ENCODE assay signal across 20 mouse cellular contexts in genomic region chr11:61571225-61571624, GRCm38 (mm10). TPM values are rescaled to one million over a fixed set of nuclear protein-coding genes. Genes with fewer than 3 reads are reported as not detected.
A peak's percentile ranks its signal among the peaks of the same experiment; 100 is the strongest.
DNase-seq lines count a peak whose midpoint lies in the region; ATAC-seq and TF ChIP-seq lines count a peak whose summit lies in the region.
"Had no signal": no experiment of that assay in that cellular context is flagged by ENCODE, and none has a peak within 500 bp of the region (broad histone marks: within the 10 kb centered on the region; RNA-seq: fewer than 3 reads in every experiment).

No protein-coding gene starts in this region.

- no peak for TF ChIP-seq POLR2A in ES-Bruce4 (IDR thresholded peaks at IDR 0.05; ENCODE audit: insufficient read depth, low read length)

- 0 out of 2 replicates have a peak, but pooled peaks cover 9% of the 10 kb centered on the region for H3K4me1 ChIP-seq in embryonic facial prominence, embryonic 15.5 days
- no peaks in the 10 kb centered on the region for H3K4me1 ChIP-seq in embryonic facial prominence, embryonic 10.5 days
- H3K4me1 ChIP-seq in midbrain, embryonic 11.5 days (ENCODE audit: control insufficient read depth, insufficient read depth, low read length), result no peaks in the 10 kb centered on the region
- peaks cover 8% of the 10 kb centered on the region; the same call in 1 of the 2 replicates for H3K4me1 ChIP-seq in midbrain, embryonic 14.5 days (ENCODE audit: control insufficient read depth, insufficient read depth, low read length)
- H3K4me1 ChIP-seq in ES-Bruce4 (ENCODE audit: control insufficient read depth, insufficient read depth, low read length), result no peaks in the 10 kb centered on the region
- peaks cover 2% of the 10 kb centered on the region; the same call in 1 of the 2 replicates for H3K4me1 ChIP-seq in limb, embryonic 15.5 days
- H3K4me1 ChIP-seq in heart, embryonic 11.5 days (ENCODE audit: control insufficient read depth, insufficient read depth, low read length), result 0 out of 2 replicates have a peak, but pooled peaks cover 2% of the 10 kb centered on the region

- H3K9me3 ChIP-seq in embryonic facial prominence, embryonic 15.5 days (replicated peaks), result no peaks in the 10 kb centered on the region
- H3K9me3 ChIP-seq in embryonic facial prominence, embryonic 10.5 days, result no peaks in the 10 kb centered on the region
- H3K9me3 ChIP-seq in midbrain, embryonic 11.5 days (ENCODE audit: control insufficient read depth, low read length), result no peaks in the 10 kb centered on the region
- H3K9me3 ChIP-seq in midbrain, embryonic 14.5 days (ENCODE audit: control insufficient read depth, low read length), result no peaks in the 10 kb centered on the region
- no peaks in the 10 kb centered on the region for H3K9me3 ChIP-seq in ES-Bruce4 (replicated peaks; ENCODE audit: control insufficient read depth, insufficient read depth, low read length, poor library complexity, severe bottlenecking)
- H3K9me3 ChIP-seq in limb, embryonic 15.5 days, result no peaks in the 10 kb centered on the region
- no peaks in the 10 kb centered on the region for H3K9me3 ChIP-seq in heart, embryonic 11.5 days (replicated peaks; ENCODE audit: control insufficient read depth, low read length)
- H3K9me3 ChIP-seq: forebrain, embryonic 12.5 days; hindbrain, embryonic 12.5 days had no signal

- H3K4me2 ChIP-seq in embryonic facial prominence, embryonic 15.5 days (replicated peaks), result no peak overlapping the region
- no peak overlapping the region for H3K4me2 ChIP-seq in midbrain, embryonic 11.5 days
- H3K4me2 ChIP-seq in midbrain, embryonic 14.5 days (ENCODE audit: low read length), result no peak overlapping the region
- H3K4me2 ChIP-seq in limb, embryonic 15.5 days, result no peak overlapping the region
- H3K4me2 ChIP-seq in heart, embryonic 11.5 days, result no peak overlapping the region
- H3K4me2 ChIP-seq: forebrain, embryonic 12.5 days; hindbrain, embryonic 12.5 days had no signal

- H3K27ac ChIP-seq in embryonic facial prominence, embryonic 15.5 days (replicated peaks), result peak overlapping the region; percentile 39; the same call in 1 of the 2 replicates
- H3K27ac ChIP-seq in embryonic facial prominence, embryonic 10.5 days (replicated peaks), result no peak overlapping the region
- H3K27ac ChIP-seq in midbrain, embryonic 11.5 days (ENCODE audit: low read depth, low read length), result no peak overlapping the region
- H3K27ac ChIP-seq in midbrain, embryonic 14.5 days (replicated peaks; ENCODE audit: low read depth, low read length), result no peak overlapping the region
- H3K27ac ChIP-seq in ES-Bruce4 (ENCODE audit: insufficient read depth, low read length), result no peak overlapping the region
- peak overlapping the region; percentile 30; the same call in 1 of the 2 replicates for H3K27ac ChIP-seq in limb, embryonic 15.5 days
- H3K27ac ChIP-seq in heart, embryonic 11.5 days (ENCODE audit: low read depth, low read length), result no peak overlapping the region
- H3K27ac ChIP-seq: forebrain, embryonic 12.5 days; hindbrain, embryonic 12.5 days had no signal

- ATAC-seq in embryonic facial prominence, embryonic 15.5 days (ENCODE audit: insufficient number of reproducible peaks, low FRiP score, low TSS enrichment, low read depth), result no peak
- no peak for ATAC-seq in midbrain, embryonic 11.5 days (ENCODE audit: low FRiP score)
- no peak for ATAC-seq in midbrain, embryonic 14.5 days (ENCODE audit: low FRiP score, low TSS enrichment)
- ATAC-seq in limb, embryonic 15.5 days (ENCODE audit: insufficient number of reproducible peaks, low FRiP score, low TSS enrichment, low read depth), result no peak
- ATAC-seq in heart, embryonic 11.5 days (replicated peaks; ENCODE audit: insufficient number of reproducible peaks, low FRiP score, low TSS enrichment), result no peak
- ATAC-seq: CD4-positive, CD25-positive, alpha-beta regulatory T cell, adult 4 months; forebrain, embryonic 16.5 days; hindbrain, embryonic 16.5 days had no signal

- no peaks in the 10 kb centered on the region for H3K36me3 ChIP-seq in embryonic facial prominence, embryonic 15.5 days
- peaks cover 16% of the 10 kb centered on the region for H3K36me3 ChIP-seq in embryonic facial prominence, embryonic 10.5 days (replicated peaks)
- H3K36me3 ChIP-seq in midbrain, embryonic 11.5 days (ENCODE audit: control insufficient read depth, insufficient read depth, low read length), result no peaks in the 10 kb centered on the region
- H3K36me3 ChIP-seq in midbrain, embryonic 14.5 days (ENCODE audit: control insufficient read depth, insufficient read depth, low read length), result no peaks in the 10 kb centered on the region
- no peaks in the 10 kb centered on the region for H3K36me3 ChIP-seq in ES-Bruce4 (ENCODE audit: control insufficient read depth, insufficient read depth, low read length, poor library complexity, severe bottlenecking)
- no peaks in the 10 kb centered on the region for H3K36me3 ChIP-seq in limb, embryonic 15.5 days
- peaks cover 1% of the 10 kb centered on the region; the same call in 1 of the 2 replicates for H3K36me3 ChIP-seq in heart, embryonic 11.5 days (ENCODE audit: control insufficient read depth, insufficient read depth, low read length)

- TF ChIP-seq EP300 in ES-Bruce4 (IDR thresholded peaks at IDR 0.05; ENCODE audit: insufficient read depth, low read depth, low read length), result no peak

- no peak for DNase-seq in embryonic facial prominence, embryonic 10.5 days (ENCODE audit: low spot score)
- peak; percentile 44 for DNase-seq in midbrain, embryonic 11.5 days (ENCODE audit: low spot score, missing footprints)
- DNase-seq in midbrain, embryonic 14.5 days, result no peak
- DNase-seq: adrenal gland, postnatal 14 days; B cell, adult 2 months; cerebellum, adult 2 months; cerebellum, postnatal 10 days; gastrocnemius, postnatal 25 days; heart, adult 11 months; heart, postnatal 10 days; heart, postnatal 4 days had no signal

- WGBS in embryonic facial prominence, embryonic 15.5 days, result 70% methylated on average over 3 of the region's 3 CpGs
- WGBS in embryonic facial prominence, embryonic 10.5 days, result 93% methylated on average over 3 of the region's 3 CpGs
- WGBS in midbrain, embryonic 11.5 days, result 98% methylated on average over 3 of the region's 3 CpGs
- over 99% methylated on average over 3 of the region's 3 CpGs for WGBS in midbrain, embryonic 14.5 days
- 86% methylated on average over 3 of the region's 3 CpGs for WGBS in limb, embryonic 15.5 days
- WGBS in heart, embryonic 11.5 days (ENCODE audit: insufficient replicate concordance), result 89% methylated on average over 3 of the region's 3 CpGs

- no peak overlapping the region for H3K4me3 ChIP-seq in embryonic facial prominence, embryonic 15.5 days (replicated peaks)
- H3K4me3 ChIP-seq in embryonic facial prominence, embryonic 10.5 days, result no peak overlapping the region
- no peak overlapping the region for H3K4me3 ChIP-seq in midbrain, embryonic 11.5 days (ENCODE audit: low read depth, low read length)
- no peak overlapping the region for H3K4me3 ChIP-seq in midbrain, embryonic 14.5 days (replicated peaks; ENCODE audit: low read depth, low read length)
- no peak overlapping the region for H3K4me3 ChIP-seq in ES-Bruce4 (ENCODE audit: low read depth, low read length)
- no peak overlapping the region for H3K4me3 ChIP-seq in limb, embryonic 15.5 days
- H3K4me3 ChIP-seq in heart, embryonic 11.5 days (ENCODE audit: low read depth, low read length), result no peak overlapping the region
- H3K4me3 ChIP-seq: forebrain, embryonic 12.5 days; hindbrain, embryonic 12.5 days had no signal

- no peaks in the 10 kb centered on the region for H3K27me3 ChIP-seq in embryonic facial prominence, embryonic 15.5 days
- H3K27me3 ChIP-seq in embryonic facial prominence, embryonic 10.5 days (replicated peaks; ENCODE audit: low read depth, poor library complexity, severe bottlenecking), result no peaks in the 10 kb centered on the region
- H3K27me3 ChIP-seq in midbrain, embryonic 11.5 days (ENCODE audit: control insufficient read depth, insufficient read depth, low read length), result no peaks in the 10 kb centered on the region
- H3K27me3 ChIP-seq in midbrain, embryonic 14.5 days (ENCODE audit: control insufficient read depth, insufficient read depth, low read length), result no peaks in the 10 kb centered on the region
- H3K27me3 ChIP-seq in ES-Bruce4 (ENCODE audit: control insufficient read depth, insufficient read depth, low read length, poor library complexity, severe bottlenecking), result no peaks in the 10 kb centered on the region
- H3K27me3 ChIP-seq in limb, embryonic 15.5 days, result no peaks in the 10 kb centered on the region
- no peaks in the 10 kb centered on the region for H3K27me3 ChIP-seq in heart, embryonic 11.5 days (ENCODE audit: control insufficient read depth, insufficient read depth, low read length)
- H3K27me3 ChIP-seq: forebrain, embryonic 12.5 days; hindbrain, embryonic 12.5 days had no signal

- no peak overlapping the region for H3K9ac ChIP-seq in embryonic facial prominence, embryonic 15.5 days
- no peak overlapping the region for H3K9ac ChIP-seq in midbrain, embryonic 11.5 days (ENCODE audit: low read length)
- H3K9ac ChIP-seq in midbrain, embryonic 14.5 days (replicated peaks; ENCODE audit: low read length), result no peak overlapping the region
- no peak overlapping the region for H3K9ac ChIP-seq in ES-Bruce4 (ENCODE audit: low read depth, poor library complexity, severe bottlenecking)
- H3K9ac ChIP-seq in limb, embryonic 15.5 days, result no peak overlapping the region
- no peak overlapping the region for H3K9ac ChIP-seq in heart, embryonic 11.5 days (ENCODE audit: low read depth, low read length)
- H3K9ac ChIP-seq: forebrain, embryonic 12.5 days; hindbrain, embryonic 12.5 days had no signal

- TF ChIP-seq CTCF in ES-Bruce4 (IDR thresholded peaks at IDR 0.05; ENCODE audit: low read depth, low read length), result peak; percentile 11

RNA-seq across cellular contexts. Expression of gene Epn2, which starts 8.3 kb away (rescaled TPM):
- polyA plus RNA-seq in embryonic facial prominence, embryonic 15.5 days (2015; fragmentation: Nextera tagmentation; extraction: Ambion mirVana), result 28.6 and 31.0 TPM in 2 replicates
- polyA plus RNA-seq in embryonic facial prominence, embryonic 10.5 days (2016; fragmentation: Nextera tagmentation; extraction: Ambion mirVana), result 24.7 and 25.4 TPM in 2 replicates
- 28.5 and 29.9 TPM in 2 replicates for polyA plus RNA-seq in midbrain, embryonic 11.5 days (2014; fragmentation: Nextera tagmentation; extraction: Ambion mirVana)
- 71.7 and 80.5 TPM in 2 replicates for polyA plus RNA-seq in midbrain, embryonic 14.5 days (2014; fragmentation: Nextera tagmentation; extraction: Ambion mirVana)
- polyA plus RNA-seq in ES-Bruce4 (2011; ENCODE audit: insufficient read depth, insufficient read length, low read depth, missing spikeins), result 70.0 and 76.0 TPM in 2 replicates
- polyA plus RNA-seq in limb, embryonic 15.5 days (2015; fragmentation: Nextera tagmentation; extraction: Ambion mirVana), result 29.4 and 30.4 TPM in 2 replicates
- 23.3 and 23.7 TPM in 2 replicates for polyA plus RNA-seq in heart, embryonic 11.5 days (2014; fragmentation: Nextera tagmentation; extraction: Ambion mirVana)

Comparison
In these comparisons a context has a peak if more than half of its experiments do, and no peak if none do; other contexts are left out.
1. H3K27ac ChIP-seq: peak in embryonic facial prominence, embryonic 15.5 days (single experiment) and limb, embryonic 15.5 days (single experiment); none in embryonic facial prominence, embryonic 10.5 days (single experiment), midbrain, embryonic 11.5 days (single experiment), midbrain, embryonic 14.5 days (single experiment), ES-Bruce4 (single experiment) and heart, embryonic 11.5 days (single experiment).